Mouse (Mus musculus): Measurements from ENCODE around the gene D11Wsu47e. TPM values are rescaled to one million over a fixed set of nuclear protein-coding genes. Genes with fewer than 3 reads are reported as not detected.

D11Wsu47e gene
- polyA plus RNA-seq, 2 experiments = 20.9 to 27.5 TPM

GRCm38 (mm10) chr11:113648690-113649352 lies 35.4 kb upstream of the D11Wsu47e start, which contains the start of gene Cog1:
Gene Cog1, plus strand, starts transcription at chr11:113649169.
- Histone ChIP-seq H3K27ac (replicated peaks; ENCODE audit: low read depth, low read length) (peak within 1 kb of the TSS; percentile 89), H3K4me1 (ENCODE audit: control insufficient read depth, insufficient read depth, low read length) (peaks cover 18% of the 10 kb centered on the region), H3K27me3 (ENCODE audit: control insufficient read depth, insufficient read depth, low read length) (no peaks in the 10 kb centered on the region), H3K36me3 (ENCODE audit: control insufficient read depth, insufficient read depth, low read length) (peaks cover 24% of the 10 kb centered on the region), H3K4me2 (replicated peaks; ENCODE audit: low read depth, low read length, severe bottlenecking) (peak within 1 kb of the TSS; percentile 72), H3K9ac (ENCODE audit: low read depth, low read length, severe bottlenecking) (peak within 1 kb of the TSS; percentile 95), H3K4me3 (replicated peaks; ENCODE audit: low read length) (peak within 1 kb of the TSS; percentile 96), H3K9me3 (ENCODE audit: control insufficient read depth, low read length) (peaks cover 5% of the 10 kb centered on the region)
- no peak for TF ChIP-seq POLR2A (IDR thresholded peaks at IDR 0.05; ENCODE audit: borderline replicate concordance, extremely low read depth, insufficient read depth, insufficient read length)
- no peak for ATAC-seq (ENCODE audit: low FRiP score, low read depth)
- WGBS = 41% methylated on average over 26 of the region's 26 CpGs
- no peak for DNase-seq (ENCODE audit: low spot score)

GRCm38 (mm10) chr11:113649353-113650210 lies 34.6 kb upstream of the D11Wsu47e start, which contains the start of gene Slc39a11:
Gene Slc39a11, minus strand, starts transcription at chr11:113650079.
- Histone ChIP-seq H3K4me2 (replicated peaks; ENCODE audit: low read depth, low read length, severe bottlenecking) (peak within 1 kb of the TSS; percentile 72), H3K27ac (replicated peaks; ENCODE audit: low read depth, low read length) (peak within 1 kb of the TSS; percentile 89), H3K9ac (ENCODE audit: low read depth, low read length, severe bottlenecking) (peak within 1 kb of the TSS; percentile 95), H3K27me3 (ENCODE audit: control insufficient read depth, insufficient read depth, low read length) (no peaks in the 10 kb centered on the region), H3K9me3 (ENCODE audit: control insufficient read depth, low read length) (peaks cover 5% of the 10 kb centered on the region), H3K4me3 (replicated peaks; ENCODE audit: low read length) (peak within 1 kb of the TSS; percentile 96), H3K4me1 (ENCODE audit: control insufficient read depth, insufficient read depth, low read length) (peaks cover 23% of the 10 kb centered on the region), H3K36me3 (ENCODE audit: control insufficient read depth, insufficient read depth, low read length) (peaks cover 32% of the 10 kb centered on the region)
- ATAC-seq (ENCODE audit: low FRiP score, low read depth) = peak; percentile 82
- WGBS = 1% methylated on average over 59 of the region's 91 CpGs
- peak; percentile 75 for DNase-seq (ENCODE audit: low spot score)
- TF ChIP-seq POLR2A (IDR thresholded peaks at IDR 0.05; ENCODE audit: borderline replicate concordance, extremely low read depth, insufficient read depth, insufficient read length) = peak; percentile 73; the same call in 1 of the 2 replicates

GRCm38 (mm10) chr11:113651206-113651906 lies 32.9 kb upstream of the D11Wsu47e start:
- H3K9ac ChIP-seq (ENCODE audit: low read depth, low read length, severe bottlenecking) = no peak overlapping the region
- DNase-seq (ENCODE audit: low spot score) (no peak), ATAC-seq (ENCODE audit: low FRiP score, low read depth) (no peak)
- H3K27ac ChIP-seq (replicated peaks; ENCODE audit: low read depth, low read length) = no peak overlapping the region
- TF ChIP-seq POLR2A (IDR thresholded peaks at IDR 0.05; ENCODE audit: borderline replicate concordance, extremely low read depth, insufficient read depth, insufficient read length) = no peak
- no peaks in the 10 kb centered on the region for H3K9me3 ChIP-seq (ENCODE audit: control insufficient read depth, low read length)
- no peaks in the 10 kb centered on the region for H3K27me3 ChIP-seq (ENCODE audit: control insufficient read depth, insufficient read depth, low read length)
- peaks cover 50% of the 10 kb centered on the region for H3K36me3 ChIP-seq (ENCODE audit: control insufficient read depth, insufficient read depth, low read length)
- no peak overlapping the region for H3K4me3 ChIP-seq (replicated peaks; ENCODE audit: low read length)
- WGBS = 43% methylated on average over 20 of the region's 22 CpGs
- peaks cover 23% of the 10 kb centered on the region for H3K4me1 ChIP-seq (ENCODE audit: control insufficient read depth, insufficient read depth, low read length)
- peak overlapping the region; percentile 23; the same call in 1 of the 2 replicates for H3K4me2 ChIP-seq (replicated peaks; ENCODE audit: low read depth, low read length, severe bottlenecking)

DNA sequence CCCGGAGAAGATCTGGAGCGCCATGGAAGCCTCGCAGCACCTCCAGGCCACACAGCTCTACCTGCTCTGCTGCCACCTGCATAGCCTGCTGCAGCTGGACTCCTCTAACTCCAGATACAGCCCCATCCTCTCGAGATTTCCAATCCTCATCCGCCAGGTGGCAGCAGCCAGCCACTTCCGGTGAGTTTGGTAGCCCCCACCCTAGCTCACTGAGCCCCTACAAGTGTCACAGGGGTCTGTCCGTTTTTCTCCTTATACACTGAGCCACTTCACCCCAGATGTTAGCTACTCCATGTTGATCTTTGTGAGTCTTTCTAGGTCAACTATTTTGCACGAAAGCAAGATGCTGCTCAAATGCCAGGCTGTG lies 32.3 kb upstream of the D11Wsu47e start:
- H3K9ac ChIP-seq (ENCODE audit: low read depth, low read length, severe bottlenecking) = no peak overlapping the region
- no peak overlapping the region for H3K27ac ChIP-seq (replicated peaks; ENCODE audit: low read depth, low read length)
- no peaks in the 10 kb centered on the region for H3K9me3 ChIP-seq (ENCODE audit: control insufficient read depth, low read length)
- ATAC-seq (ENCODE audit: low FRiP score, low read depth) = no peak
- H3K4me1 ChIP-seq (ENCODE audit: control insufficient read depth, insufficient read depth, low read length) = peaks cover 23% of the 10 kb centered on the region
- no peak for DNase-seq (ENCODE audit: low spot score)
- H3K4me3 ChIP-seq (replicated peaks; ENCODE audit: low read length) = no peak overlapping the region
- H3K4me2 ChIP-seq (replicated peaks; ENCODE audit: low read depth, low read length, severe bottlenecking) = no peak overlapping the region
- no peaks in the 10 kb centered on the region for H3K27me3 ChIP-seq (ENCODE audit: control insufficient read depth, insufficient read depth, low read length)
- TF ChIP-seq POLR2A (IDR thresholded peaks at IDR 0.05; ENCODE audit: borderline replicate concordance, extremely low read depth, insufficient read depth, insufficient read length) = no peak
- H3K36me3 ChIP-seq (ENCODE audit: control insufficient read depth, insufficient read depth, low read length) = peaks cover 55% of the 10 kb centered on the region
- WGBS = 46% methylated on average over 8 of the region's 8 CpGs

- no peak overlapping the region for H3K4me3 ChIP-seq (replicated peaks; ENCODE audit: low read length)
- H3K27ac ChIP-seq (replicated peaks; ENCODE audit: low read depth, low read length) = no peak overlapping the region
- H3K4me1 ChIP-seq (ENCODE audit: control insufficient read depth, insufficient read depth, low read length) = peaks cover 23% of the 10 kb centered on the region
- H3K9me3 ChIP-seq (ENCODE audit: control insufficient read depth, low read length) = no peaks in the 10 kb centered on the region
- H3K9ac ChIP-seq (ENCODE audit: low read depth, low read length, severe bottlenecking) = no peak overlapping the region
- no peaks in the 10 kb centered on the region for H3K27me3 ChIP-seq (ENCODE audit: control insufficient read depth, insufficient read depth, low read length)
- no peak overlapping the region for H3K4me2 ChIP-seq (replicated peaks; ENCODE audit: low read depth, low read length, severe bottlenecking)
- ATAC-seq (ENCODE audit: low FRiP score, low read depth) (no peak), DNase-seq (ENCODE audit: low spot score) (no peak)
- 85% methylated on average over 6 of the region's 6 CpGs for whole genome bisulfite sequencing
- TF ChIP-seq POLR2A (IDR thresholded peaks at IDR 0.05; ENCODE audit: borderline replicate concordance, extremely low read depth, insufficient read depth, insufficient read length) = no peak
- H3K36me3 ChIP-seq (ENCODE audit: control insufficient read depth, insufficient read depth, low read length) = peaks cover 61% of the 10 kb centered on the region
These were observed 31.7 kb upstream of the D11Wsu47e start for GRCm38 (mm10) chr11:113652516-113652915.

All from limb, embryonic 14.5 days (tissue).